Comparison of ENCODE assay signal across 8 mouse cellular contexts in genomic region chr3:115689352-115689751, GRCm38 (mm10). TPM values are rescaled to one million over a fixed set of nuclear protein-coding genes. Genes with fewer than 3 reads are reported as not detected.
DNase-seq lines count a peak whose midpoint lies in the region; ATAC-seq lines count a peak whose summit lies in the region.

No protein-coding gene starts in this region.

- H3K9me3 ChIP-seq in liver, embryonic 16.5 days (replicated peaks; ENCODE audit: control insufficient read depth, low read length), result no peaks in the 10 kb centered on the region

- H3K9ac ChIP-seq in liver, embryonic 16.5 days (ENCODE audit: low read depth, low read length), result no peak overlapping the region

- intact Hi-C loops in heart, postnatal 36 days (cut with DNase I), result no loop called here

- no peak; the same call in 1 of the 2 replicates for ATAC-seq in liver, embryonic 16.5 days (ENCODE audit: low read depth)

- no peak overlapping the region for H3K4me3 ChIP-seq in liver, embryonic 16.5 days (ENCODE audit: low read depth, low read length)

- no peak overlapping the region; the same call in 1 of the 2 replicates for H3K27ac ChIP-seq in liver, embryonic 16.5 days (ENCODE audit: low read length)

- H3K4me2 ChIP-seq in liver, embryonic 16.5 days (ENCODE audit: low read depth, low read length), result 0 out of 2 replicates have a peak overlapping the region, but pooled peaks have one; percentile 9

- peak; percentile 98 for DNase-seq in heart, adult 11 months
- DNase-seq in heart, postnatal 36 days, result no peak
- peak; percentile 59 for DNase-seq in CD4-positive, CD25-positive, alpha-beta regulatory T cell, adult 2 months (ENCODE audit: low read depth, low spot score)
- peak; percentile 24 for DNase-seq in embryo, embryonic 11 days
- no peak for DNase-seq in testis, postnatal 14 days (ENCODE audit: low spot score)
- DNase-seq in spleen, adult 12 weeks (ENCODE audit: low spot score), result no peak
- DNase-seq in frontal cortex, postnatal 36 days (ENCODE audit: low spot score in 2 of 2), result no peak

- no peaks in the 10 kb centered on the region for H3K36me3 ChIP-seq in liver, embryonic 16.5 days (ENCODE audit: control insufficient read depth, insufficient read depth)

- H3K4me1 ChIP-seq in liver, embryonic 16.5 days (ENCODE audit: control insufficient read depth, low read depth, low read length), result no peaks in the 10 kb centered on the region; the same call in 1 of the 2 replicates

- WGBS in liver, embryonic 16.5 days (ENCODE audit: insufficient replicate concordance), result 20% methylated on average over 8 of the region's 8 CpGs

- H3K27me3 ChIP-seq in liver, embryonic 16.5 days (ENCODE audit: control insufficient read depth, insufficient read depth, low read depth, low read length), result no peaks in the 10 kb centered on the region

RNA-seq across cellular contexts. Expression of gene S1pr1, which starts 25.5 kb away (rescaled TPM):
- total RNA-seq in heart, postnatal 36 days (2021), result 10 to 100 TPM; 48.3 to 50.2 TPM
- 10.4 TPM in 2 replicates for polyA plus RNA-seq in liver, embryonic 16.5 days (2015; fragmentation: Nextera tagmentation; extraction: Ambion mirVana)

Comparison
In these comparisons a context has a peak if more than half of its experiments do, and no peak if none do; other contexts are left out.
1. DNase-seq: peak in heart, adult 11 months (single experiment), CD4-positive, CD25-positive, alpha-beta regulatory T cell, adult 2 months (single experiment) and embryo, embryonic 11 days (single experiment); none in heart, postnatal 36 days (0 of 2), testis, postnatal 14 days (single experiment), spleen, adult 12 weeks (single experiment) and frontal cortex, postnatal 36 days (0 of 2).